ENCODE assay signal across 25 mouse cellular contexts in the genomic region with DNA sequence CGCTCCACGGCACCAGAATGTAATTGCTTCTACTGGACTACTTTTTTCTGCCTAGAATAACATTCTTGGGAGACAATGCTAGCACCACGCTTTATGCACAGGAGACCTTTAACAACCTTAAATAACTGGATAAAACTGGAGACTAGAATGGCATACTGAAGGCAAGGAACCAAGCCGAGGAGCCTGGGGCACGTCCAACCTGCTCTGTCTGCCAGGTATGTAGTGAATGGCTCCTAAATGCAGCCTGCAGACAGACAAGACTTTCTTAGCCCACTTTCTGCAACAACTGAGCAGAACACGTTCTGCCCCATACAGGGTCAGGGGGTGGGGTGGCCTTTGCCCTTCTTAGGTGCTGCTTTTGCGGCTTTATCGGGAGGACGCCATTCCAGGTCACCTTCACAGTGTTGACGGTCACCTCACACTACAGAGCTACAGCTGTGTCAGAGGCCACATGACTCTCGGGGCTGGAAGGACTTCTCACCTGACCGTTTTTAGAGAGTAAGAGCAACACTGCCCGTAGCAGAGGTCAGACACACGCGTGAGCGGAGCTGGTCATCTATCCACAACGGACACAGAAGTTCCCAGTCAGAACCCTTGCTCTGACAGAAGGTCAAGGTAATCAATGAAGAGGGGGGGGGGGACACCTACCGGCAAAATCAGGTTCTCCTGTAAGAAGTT. TPM values are rescaled to one million over a fixed set of nuclear protein-coding genes. Genes with fewer than 3 reads are reported as not detected.
DNase-seq lines count a peak whose midpoint lies in the region; ATAC-seq and TF ChIP-seq lines count a peak whose summit lies in the region.
"Had no signal": no experiment of that assay in that cellular context is flagged by ENCODE, and none has a peak within 500 bp of the region (broad histone marks: within the 10 kb centered on the region; RNA-seq: fewer than 3 reads in every experiment).

No protein-coding gene starts in this region.

- ATAC-seq in heart, postnatal 0 days (ENCODE audit: insufficient read depth, low read depth): 0 out of 2 replicates have a peak, but pooled peaks have one; percentile 41
- ATAC-seq: activated CD4-positive, CD25-positive, alpha-beta regulatory T cell, adult 4 months; forebrain, postnatal 0 days; inflammation-experienced regulatory T-cells, adult 6 months had no signal

- no peak for TF ChIP-seq CTCF in heart, postnatal 0 days (IDR thresholded peaks at IDR 0.05; ENCODE audit: low read depth)

- no peak overlapping the region for H3K27ac ChIP-seq in heart, postnatal 0 days (ENCODE audit: low read depth)
- no peak overlapping the region for H3K27ac ChIP-seq in brown adipose tissue, adult 24 weeks (replicated peaks; ENCODE audit: low read depth, low read length)
- H3K27ac ChIP-seq: embryonic facial prominence, embryonic 12.5 days; heart, embryonic 13.5 days; hindbrain, embryonic 14.5 days; limb, embryonic 10.5 days; liver, embryonic 13.5 days; lung, embryonic 15.5 days had no signal

- H3K9me3 ChIP-seq in heart, postnatal 0 days (replicated peaks; ENCODE audit: control insufficient read depth, low read length): no peaks in the 10 kb centered on the region
- H3K9me3 ChIP-seq: embryonic facial prominence, embryonic 12.5 days; heart, embryonic 13.5 days; limb, embryonic 10.5 days; liver, embryonic 13.5 days; lung, embryonic 15.5 days; megakaryocyte, embryonic 14.5 days had no signal

- TF ChIP-seq EP300 in heart, postnatal 0 days (IDR thresholded peaks at IDR 0.05; ENCODE audit: low read depth): no peak

- no peak overlapping the region for H3K4me3 ChIP-seq in heart, postnatal 0 days (ENCODE audit: low read depth, low read length)
- H3K4me3 ChIP-seq in brown adipose tissue, adult 24 weeks (ENCODE audit: insufficient read depth, low read depth, low read length): peak overlapping the region; percentile 24; the same call in 1 of the 2 replicates
- H3K4me3 ChIP-seq: embryonic facial prominence, embryonic 12.5 days; heart, embryonic 13.5 days; limb, embryonic 10.5 days; liver, embryonic 13.5 days; lung, embryonic 15.5 days; megakaryocyte, embryonic 14.5 days had no signal

- WGBS in heart, postnatal 0 days: 75% methylated on average over 18 of the region's 18 CpGs

- H3K9ac ChIP-seq in heart, postnatal 0 days (replicated peaks; ENCODE audit: low read depth, low read length): no peak overlapping the region
- H3K9ac ChIP-seq: embryonic facial prominence, embryonic 12.5 days; forebrain, postnatal 0 days; heart, embryonic 13.5 days; hindbrain, embryonic 14.5 days; liver, embryonic 13.5 days; lung, embryonic 15.5 days had no signal

- intact Hi-C loops in heart, postnatal 10 days (cut with DNase I): no loop called here

- no peak overlapping the region for H3K4me2 ChIP-seq in heart, postnatal 0 days (ENCODE audit: low read depth, low read length)
- H3K4me2 ChIP-seq: embryonic facial prominence, embryonic 12.5 days; heart, embryonic 13.5 days; hindbrain, embryonic 14.5 days; liver, embryonic 13.5 days; lung, embryonic 15.5 days had no signal

- H3K27me3 ChIP-seq in heart, postnatal 0 days (ENCODE audit: control insufficient read depth, insufficient read depth, low read length): no peaks in the 10 kb centered on the region
- H3K27me3 ChIP-seq: embryonic facial prominence, embryonic 12.5 days; heart, embryonic 13.5 days; liver, embryonic 13.5 days; lung, embryonic 15.5 days had no signal

- no peaks in the 10 kb centered on the region for H3K36me3 ChIP-seq in heart, postnatal 0 days (replicated peaks; ENCODE audit: control insufficient read depth, insufficient read depth, low read length)
- H3K36me3 ChIP-seq: embryonic facial prominence, embryonic 12.5 days; heart, embryonic 13.5 days; limb, embryonic 10.5 days; liver, embryonic 13.5 days; lung, embryonic 15.5 days had no signal

- H3K4me1 ChIP-seq in heart, postnatal 0 days (ENCODE audit: control insufficient read depth, insufficient read depth): no peaks in the 10 kb centered on the region
- H3K4me1 ChIP-seq in brown adipose tissue, adult 24 weeks (ENCODE audit: control insufficient read depth, insufficient read depth, insufficient read length, low read length): no peaks in the 10 kb centered on the region
- H3K4me1 ChIP-seq: liver, embryonic 13.5 days; lung, embryonic 15.5 days had no signal

- DNase-seq in heart, postnatal 0 days (ENCODE audit: low spot score): no peak
- DNase-seq in heart, postnatal 10 days: no peak
- DNase-seq in kidney, adult 8-10 months: peak; percentile 36 to 54
- peak; percentile 42 to 60 for DNase-seq in kidney, postnatal 25 days
- DNase-seq in Muller cell, postnatal 12 days (ENCODE audit: inconsistent ontology term): no peak
- no peak for DNase-seq in left cerebral cortex, adult 18-20 months (ENCODE audit: low spot score in 2 of 2)
- DNase-seq: adrenal gland, postnatal 10 days; cerebellum, adult 2 months; cerebellum, postnatal 25 days; forebrain, postnatal 0 days; heart, postnatal 4 days; liver, embryonic 13.5 days; lung, postnatal 36 days; midbrain, embryonic 14.5 days; right cerebral cortex, postnatal 14 days; spleen, adult 18-20 months had no signal

RNA-seq across cellular contexts. Expression of a gene that starts 27.1 kb away (rescaled TPM):
- 18.9 and 23.6 TPM in 2 replicates for total RNA-seq in heart, postnatal 0 days (2014; rRNA removed; ENCODE audit: low replicate concordance)
- polyA plus RNA-seq in heart, postnatal 0 days (2015; fragmentation: Nextera tagmentation; extraction: Ambion mirVana): 17.6 and 17.8 TPM in 2 replicates
- total RNA-seq in heart, postnatal 10 days (2021): 10 to 100 TPM; 19.1 to 23.6 TPM
- 12.2 and 20.9 TPM in 2 replicates for polyA plus RNA-seq in brown adipose tissue, adult 24 weeks (2012; ENCODE audit: insufficient read depth, insufficient read length, missing spikeins)
- total RNA-seq in left cerebral cortex, adult 18-20 months (2021): 10 to 100 TPM; 42.5 to 42.6 TPM

RNA-seq across cellular contexts. Expression of a gene that starts 27.3 kb away (rescaled TPM):
- 107 and 193 TPM in 2 replicates for total RNA-seq in heart, postnatal 0 days (2014; rRNA removed; ENCODE audit: low replicate concordance)
- 495 and 540 TPM in 2 replicates for polyA plus RNA-seq in heart, postnatal 0 days (2015; fragmentation: Nextera tagmentation; extraction: Ambion mirVana)
- 100 to 1,000 TPM; 174 to 190 TPM for total RNA-seq in heart, postnatal 10 days (2021)
- polyA plus RNA-seq in brown adipose tissue, adult 24 weeks (2012; ENCODE audit: insufficient read depth, insufficient read length, missing spikeins): 51.1 and 59.6 TPM in 2 replicates
- total RNA-seq in left cerebral cortex, adult 18-20 months (2021): 100 to 1,000 TPM; 128 to 136 TPM

Comparison
In these comparisons a context has a peak if more than half of its experiments do, and no peak if none do; other contexts are left out.
1. DNase-seq: peak in kidney, adult 8-10 months (2 of 2) and kidney, postnatal 25 days (2 of 2); none in heart, postnatal 0 days (single experiment), heart, postnatal 10 days (0 of 2), Muller cell, postnatal 12 days (single experiment) and left cerebral cortex, adult 18-20 months (0 of 2).